Mouse (Mus musculus) bone marrow, adult 2 months (tissue): ENCODE data around the gene Dram2.

ENCODE experiments used
- CTCF ChIP-seq: fragments of 200-500 bp; IDR thresholded peaks from 2 replicates; pipeline ENCODE4 v1.5.1; 2011; ENCODE audit warnings: low read length, control low read depth; ENCODE audit not compliant: control insufficient read depth, insufficient read depth
- POLR2A ChIP-seq: fragments of 200-500 bp; IDR thresholded peaks from 2 replicates; pipeline ENCODE4 v1.6.1; 2011; ENCODE audit warnings: low read depth, mild to moderate bottlenecking, control low read depth, low read length, borderline replicate concordance; ENCODE audit not compliant: control insufficient read depth

- TF ChIP-seq POLR2A (no peak), CTCF (no peak)
These were observed 24.9 kb upstream of the Dram2 start for GRCm38 (mm10) chr3:106522730-106523129.
